Mouse (Mus musculus): ENCODE measurements around the gene Psme2.

DNA sequence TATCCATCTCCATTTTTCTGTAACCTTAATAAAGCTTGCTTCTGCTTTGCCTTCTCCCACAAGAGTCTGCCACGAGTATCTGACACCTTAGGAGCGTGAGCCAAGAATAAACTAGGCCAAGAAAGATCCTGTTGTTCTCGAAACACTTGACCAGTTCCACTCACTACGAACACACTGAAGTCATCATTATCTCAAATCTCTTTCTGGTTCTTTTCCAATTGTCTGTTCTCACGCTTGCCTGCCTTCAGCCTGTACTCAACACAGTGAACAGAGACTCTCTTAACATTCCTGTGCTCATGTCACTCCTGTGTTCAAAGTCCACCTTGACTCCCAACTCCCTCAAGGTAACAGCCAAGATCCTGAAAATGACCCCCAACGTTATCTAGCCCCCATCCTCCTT, 22.4 kb upstream of the Psme2 start:
- TF ChIP-seq EP300 (IDR thresholded peaks at IDR 0.05; ENCODE audit: low read depth), result no peak
- no peak for TF ChIP-seq CTCF (IDR thresholded peaks at IDR 0.05; ENCODE audit: low read depth)

Measured in liver, postnatal 0 days (tissue).